Comparison of ENCODE assay signal across 16 mouse cellular contexts in genomic region chr3:104632560-104633162, GRCm38 (mm10). TPM values are rescaled to one million over a fixed set of nuclear protein-coding genes. Genes with fewer than 3 reads are reported as not detected.
DNase-seq lines count a peak whose midpoint lies in the region; ATAC-seq and TF ChIP-seq lines count a peak whose summit lies in the region.
"Had no signal": no experiment of that assay in that cellular context is flagged by ENCODE, and none has a peak within 500 bp of the region (broad histone marks: within the 10 kb centered on the region; RNA-seq: fewer than 3 reads in every experiment).

No protein-coding gene starts in this region.

- ATAC-seq in erythroid progenitor cell, adult 5-6 weeks (replicated peaks; ENCODE audit: low FRiP score, poor library complexity, severe bottlenecking): peak; percentile 93
- ATAC-seq in liver, postnatal 0 days: peak; percentile 88
- ATAC-seq: activated CD4-positive, CD25-positive, alpha-beta regulatory T cell, adult 4 months; forebrain, embryonic 16.5 days; hindbrain, postnatal 0 days; midbrain, embryonic 13.5 days had no signal

- no peak for TF ChIP-seq RAD21 in CH12.LX (IDR thresholded peaks at IDR 0.05; ENCODE audit: low read depth, low read length)

- WGBS in liver, postnatal 0 days (ENCODE audit: insufficient replicate concordance): 55% methylated on average over 4 of the region's 4 CpGs

- no peak for TF ChIP-seq EP300 in CH12.LX (IDR thresholded peaks at IDR 0.05; ENCODE audit: low read length)
- TF ChIP-seq EP300 in liver, postnatal 0 days (IDR thresholded peaks at IDR 0.05; ENCODE audit: low read depth): peak; percentile 97

- H3K36me3 ChIP-seq in CH12.LX (replicated peaks in 1 of 2; ENCODE audit: control insufficient read depth in 1 of 2, insufficient read depth in 1 of 2, low read length in 1 of 2) (peaks cover 0 to 18% of the 10 kb centered on the region in 2 experiments), ES-E14 (ENCODE audit: control insufficient read depth, insufficient read depth, low read length, poor library complexity, severe bottlenecking) (no peaks in the 10 kb centered on the region)
- no peaks in the 10 kb centered on the region for H3K36me3 ChIP-seq in liver, postnatal 0 days (replicated peaks; ENCODE audit: insufficient read depth, low read length)
- H3K36me3 ChIP-seq: embryonic facial prominence, embryonic 15.5 days; kidney, embryonic 15.5 days; midbrain, embryonic 13.5 days had no signal

- no peak for DNase-seq in CH12.LX (ENCODE audit: extremely low read depth)
- no peak for DNase-seq in ES-E14 (ENCODE audit: low read depth, low spot score)
- DNase-seq in liver, postnatal 0 days: peak; percentile 34
- no peak for DNase-seq in layer of hippocampus, adult 18-20 months (ENCODE audit: low spot score in 2 of 2)
- no peak for DNase-seq in B cell, adult 2 months
- DNase-seq in right cerebral cortex, postnatal 36 days (ENCODE audit: low spot score in 2 of 2): no peak
- DNase-seq: cerebellum, adult 2 months; gastrocnemius, adult 2 months had no signal

- H3K9ac ChIP-seq in CH12.LX (ENCODE audit: insufficient read depth, low read depth) (no peak overlapping the region), ES-E14 (ENCODE audit: insufficient read depth, low read depth, low read length, poor library complexity, severe bottlenecking) (no peak overlapping the region)
- H3K9ac ChIP-seq in liver, postnatal 0 days (replicated peaks): no peak overlapping the region
- H3K9ac ChIP-seq: embryonic facial prominence, embryonic 15.5 days; kidney, embryonic 15.5 days; midbrain, embryonic 13.5 days had no signal

- no peak overlapping the region for H3K4me2 ChIP-seq in CH12.LX (ENCODE audit: insufficient read depth, low read depth, poor library complexity, severe bottlenecking)
- peak overlapping the region; percentile 44 for H3K4me2 ChIP-seq in liver, postnatal 0 days (ENCODE audit: low read depth, low read length)
- H3K4me2 ChIP-seq: embryonic facial prominence, embryonic 15.5 days; kidney, embryonic 15.5 days; midbrain, embryonic 13.5 days had no signal

- no peak for TF ChIP-seq CTCF in CH12.LX (conservative IDR thresholded peaks at IDR 0.05 in 1 of 2, IDR thresholded peaks at IDR 0.05 in 1 of 2; ENCODE audit: low read depth in 2 of 2, low read length in 2 of 2)
- no peak for TF ChIP-seq CTCF in liver, postnatal 0 days (IDR thresholded peaks at IDR 0.05; ENCODE audit: low read depth)

- no peak overlapping the region for H3K4me3 ChIP-seq in CH12.LX (replicated peaks in 1 of 3; ENCODE audit: low read depth in 2 of 3, low read length in 2 of 3, poor library complexity in 1 of 3)
- no peak overlapping the region for H3K4me3 ChIP-seq in ES-E14 (ENCODE audit: insufficient read depth in 1 of 2, low read depth in 1 of 2, low read length in 2 of 2, poor library complexity in 1 of 2, severe bottlenecking in 1 of 2)
- no peak overlapping the region for H3K4me3 ChIP-seq in liver, postnatal 0 days (ENCODE audit: low read depth, low read length)
- H3K4me3 ChIP-seq: embryonic facial prominence, embryonic 15.5 days; gastrocnemius, adult 2 months; kidney, embryonic 15.5 days; layer of hippocampus, adult 2 months; midbrain, embryonic 13.5 days had no signal

- H3K27ac ChIP-seq in CH12.LX (ENCODE audit: insufficient read depth, low read depth): no peak overlapping the region
- no peak overlapping the region for H3K27ac ChIP-seq in ES-E14 (ENCODE audit: insufficient read depth, low read depth, low read length, poor library complexity, severe bottlenecking)
- peak overlapping the region; percentile 49 for H3K27ac ChIP-seq in liver, postnatal 0 days (ENCODE audit: low read depth)
- H3K27ac ChIP-seq: embryonic facial prominence, embryonic 15.5 days; gastrocnemius, adult 2 months; hindbrain, postnatal 0 days; kidney, embryonic 15.5 days; layer of hippocampus, adult 2 months; midbrain, embryonic 13.5 days had no signal

- H3K4me1 ChIP-seq in CH12.LX (ENCODE audit: control insufficient read depth in 1 of 2, insufficient read depth in 2 of 2): peaks cover 2 to 11% of the 10 kb centered on the region in 2 experiments; a peak in 3 of 4 replicates
- no peaks in the 10 kb centered on the region for H3K4me1 ChIP-seq in ES-E14 (ENCODE audit: control insufficient read depth in 2 of 2, insufficient read depth in 2 of 2, low read length in 2 of 2, poor library complexity in 1 of 2)
- peaks cover 17% of the 10 kb centered on the region for H3K4me1 ChIP-seq in liver, postnatal 0 days (ENCODE audit: insufficient read depth)
- H3K4me1 ChIP-seq: embryonic facial prominence, embryonic 15.5 days had no signal

- no peaks in the 10 kb centered on the region; the same call in 1 of the 2 replicates for H3K79me2 ChIP-seq in CH12.LX (replicated peaks; ENCODE audit: control insufficient read depth, extremely low read depth, insufficient read depth, poor library complexity, severe bottlenecking)

- in situ Hi-C loops in CH12.LX (cut with MboI; ENCODE audit: low pct_ligation_motif_present, low pct_unique_long_range_greater_than_20kb, low sequenced_read_pairs): no loop called here
- in situ Hi-C loops in ES-E14 (cut with MboI; ENCODE audit: low sequenced_read_pairs in 2 of 2, unreplicated experiment in 2 of 2): no loop called here

- TF ChIP-seq POLR2A in CH12.LX (IDR thresholded peaks at IDR 0.05; ENCODE audit: low read depth, low read length): no peak

- H3K27me3 ChIP-seq in CH12.LX (replicated peaks): no peaks in the 10 kb centered on the region
- H3K27me3 ChIP-seq in liver, postnatal 0 days (ENCODE audit: insufficient read depth, low read length): no peaks in the 10 kb centered on the region
- H3K27me3 ChIP-seq: embryonic facial prominence, embryonic 15.5 days; kidney, embryonic 15.5 days; midbrain, embryonic 13.5 days had no signal

- no peaks in the 10 kb centered on the region for H3K9me3 ChIP-seq in CH12.LX (replicated peaks; ENCODE audit: low read length)
- no peaks in the 10 kb centered on the region for H3K9me3 ChIP-seq in ES-E14 (ENCODE audit: control insufficient read depth, insufficient read depth, low read depth, low read length)
- H3K9me3 ChIP-seq in liver, postnatal 0 days (ENCODE audit: low read length): no peaks in the 10 kb centered on the region
- H3K9me3 ChIP-seq: embryonic facial prominence, embryonic 15.5 days; kidney, embryonic 15.5 days; midbrain, embryonic 13.5 days had no signal

- dilution Hi-C loops in CH12.LX (cut with MboI; ENCODE audit: extremely low pct_ligation_motif_present, extremely low pct_unique_long_range_greater_than_20kb, low sequenced_read_pairs): no loop called here

TF ChIP-seq in CH12.LX, 34 proteins besides CTCF, POLR2A, EP300 and RAD21:
- no peak for TF ChIP-seq POLR2AphosphoS2 (IDR thresholded peaks at IDR 0.05; ENCODE audit: low read depth, low read length)
- peak; percentile 86 for TF ChIP-seq MAFK (IDR thresholded peaks at IDR 0.05; ENCODE audit: insufficient replicate concordance, low read length)
- no peak for TF ChIP-seq TCF12 (IDR thresholded peaks at IDR 0.05; ENCODE audit: low read depth, low read length)
- no peak for TF ChIP-seq SMC3 (IDR thresholded peaks at IDR 0.05; ENCODE audit: low read depth, low read length)
- no peak for TF ChIP-seq ETS1 (conservative IDR thresholded peaks at IDR 0.05; ENCODE audit: low read depth, low read length)

TF ChIP-seq in ES-E14, 5 proteins besides CTCF, POLR2A, EP300 and RAD21:
- no peak for TF ChIP-seq CHD2 (IDR thresholded peaks at IDR 0.05; ENCODE audit: low read depth, low read length)
- TF ChIP-seq ZNF384 (IDR thresholded peaks at IDR 0.05; ENCODE audit: low read depth, low read length): no peak
- TF ChIP-seq ZC3H11A (IDR thresholded peaks at IDR 0.05; ENCODE audit: borderline replicate concordance, low read depth, low read length): no peak
- peak; percentile 85 for TF ChIP-seq MAFK (IDR thresholded peaks at IDR 0.05; ENCODE audit: insufficient read depth, low read depth, low read length)
- no peak for TF ChIP-seq HCFC1 (IDR thresholded peaks at IDR 0.05; ENCODE audit: borderline replicate concordance, insufficient read depth, low read length)

RNA-seq across cellular contexts. Expression of gene Slc16a1, which starts 5.8 kb away (rescaled TPM):
- 60.3 and 80.5 TPM in 2 replicates for total RNA-seq in CH12.LX (2012; rRNA removed)
- 192 and 199 TPM in 2 replicates for total RNA-seq in CH12.LX (2014; rRNA removed)
- polyA plus RNA-seq in CH12.LX (2012; ENCODE audit: insufficient read length, low read depth): 95.5 and 97.5 TPM in 2 replicates
- 121 and 172 TPM in 2 replicates for total RNA-seq in ES-E14 (2012; rRNA removed)
- 334 and 364 TPM in 2 replicates for total RNA-seq in erythroid progenitor cell, adult 5-6 weeks (2015; ENCODE audit: low replicate concordance)
- 431 and 500 TPM in 2 replicates for total RNA-seq in erythroid progenitor cell, adult 5-6 weeks (2017; ENCODE audit: low replicate concordance)
- polyA plus RNA-seq in liver, postnatal 0 days (2015; fragmentation: Nextera tagmentation; extraction: Ambion mirVana): 62.7 and 69.6 TPM in 2 replicates
- total RNA-seq in layer of hippocampus, adult 18-20 months (2021): 10 to 100 TPM; 24.8 to 25.2 TPM
